Mouse (Mus musculus) megakaryocyte, adult 5-6 weeks (primary cell): Measurements from ENCODE around the gene Vax2. TPM values are rescaled to one million over a fixed set of nuclear protein-coding genes. Genes with fewer than 3 reads are reported as not detected.

Experiments
- ATAC-seq: 2 replicates; pipeline ENCODE4 v1.8.0; 2016; ENCODE audit warnings: mild to moderate bottlenecking, inconsistent platforms; ENCODE audit not compliant: poor library complexity, severe bottlenecking
- total RNA-seq, 2 experiments: library from RNA; stranded (forward) in 1 of 2; stranded (reverse) in 1 of 2; fragments of 153-499, 151-499 nt in 1 of 2; fragments of 221-1000, 200-1000 nt in 1 of 2; gene quantifications; 2 replicates each; pipeline versions ENCODE4 v1.2.3 to v1.2.4; 2015 to 2017

The Vax2 gene
- total RNA-seq, 2 experiments from 2014 or later, result not detected

DNA sequence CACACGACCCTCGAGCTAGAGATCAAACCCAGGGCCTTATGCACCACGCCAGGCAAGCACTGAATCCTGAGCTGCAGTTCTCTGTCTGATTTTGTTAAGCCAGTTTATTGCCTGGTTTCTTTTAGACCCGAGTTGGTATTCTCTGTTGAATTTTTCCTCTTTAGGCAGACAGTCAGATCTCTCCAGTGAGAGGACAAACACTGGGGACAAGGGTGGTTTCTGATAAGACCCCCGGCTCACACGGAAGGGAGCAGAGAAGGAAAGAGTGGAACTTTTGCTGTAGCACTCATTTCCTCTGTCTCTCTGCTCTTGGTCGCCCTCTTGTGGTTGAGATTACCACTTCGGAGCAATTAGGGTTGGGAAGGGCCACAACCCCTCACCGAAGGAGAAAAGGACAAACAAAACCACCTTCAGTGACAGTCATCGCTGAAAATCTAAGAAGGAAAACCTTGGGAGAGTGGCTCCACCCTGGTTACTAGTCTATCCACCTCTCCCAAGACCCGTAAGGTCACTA, 39.2 kb downstream of the Vax2 start:
- ATAC-seq, result peak; percentile 71

DNA sequence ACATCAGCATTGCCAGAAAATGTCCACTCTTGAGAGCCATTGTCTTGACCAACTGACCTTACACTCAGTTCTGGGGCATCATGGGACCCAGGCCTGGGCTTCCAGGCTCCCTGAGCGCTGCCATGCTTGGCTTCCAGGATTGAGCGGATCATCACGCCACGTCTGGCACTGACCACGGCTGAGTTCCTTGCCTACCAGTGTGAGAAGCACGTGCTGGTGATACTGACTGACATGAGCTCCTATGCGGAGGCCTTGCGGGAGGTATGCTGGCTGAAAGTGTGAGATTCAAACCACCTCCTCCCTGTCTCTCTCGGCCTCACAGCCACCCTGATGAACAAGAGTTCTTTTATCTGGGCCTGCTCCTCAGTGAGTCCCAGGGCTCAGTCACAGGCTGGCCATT, 45.0 kb downstream of the Vax2 start:
- ATAC-seq, result no peak

DNA sequence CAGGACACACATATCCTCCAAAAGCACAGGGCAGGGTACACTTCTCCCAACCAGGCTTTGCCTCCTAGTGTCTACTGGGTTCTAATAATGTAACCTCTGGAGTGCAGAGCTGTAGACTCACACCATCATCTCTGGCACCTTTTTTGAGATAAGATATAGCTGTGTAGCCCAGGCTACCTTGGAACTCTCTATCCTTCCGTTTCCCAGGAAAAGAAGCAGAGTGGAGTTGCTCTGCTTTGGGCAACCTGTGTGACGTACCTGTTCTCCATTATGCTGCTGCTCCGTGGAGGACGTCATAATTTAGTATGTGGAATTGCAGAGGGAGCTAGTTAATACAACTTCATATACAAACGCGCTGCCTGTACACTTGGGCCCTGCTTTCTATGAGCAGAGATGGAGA, 51.3 kb downstream of the Vax2 start, which contains the start of gene Ankrd53:
TSS of gene Ankrd53 (plus strand) at position 301 of the 400 bp plus-strand sequence.
- no peak for ATAC-seq

DNA sequence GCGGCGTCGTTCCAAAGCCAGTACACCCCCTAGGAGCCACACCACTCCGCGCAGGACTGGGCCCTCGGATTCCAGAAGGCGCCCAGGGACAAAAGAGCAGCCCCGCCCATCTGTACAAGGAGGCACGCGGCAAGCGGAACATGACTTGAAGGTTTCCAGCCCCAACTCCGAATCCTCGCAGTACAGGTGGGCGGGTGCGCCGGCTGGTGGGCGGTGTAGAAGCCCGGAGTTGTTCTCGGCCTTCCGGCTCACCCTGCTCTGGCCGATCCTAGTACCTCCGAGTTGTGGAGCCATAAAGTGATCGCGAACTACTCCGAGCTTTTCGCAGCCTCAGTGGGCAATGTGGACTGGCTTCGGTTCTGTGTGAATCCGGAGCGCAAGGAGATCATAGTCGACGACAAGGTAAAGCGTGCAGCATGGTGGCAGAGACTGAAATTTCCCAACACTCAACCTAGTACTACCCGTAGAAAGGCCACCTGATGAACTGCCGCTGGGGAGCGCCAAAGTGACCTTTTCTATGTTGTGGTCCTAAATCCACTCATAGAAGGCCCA, 51.9 kb downstream of the Vax2 start:
- ATAC-seq, result peak; percentile 49

DNA sequence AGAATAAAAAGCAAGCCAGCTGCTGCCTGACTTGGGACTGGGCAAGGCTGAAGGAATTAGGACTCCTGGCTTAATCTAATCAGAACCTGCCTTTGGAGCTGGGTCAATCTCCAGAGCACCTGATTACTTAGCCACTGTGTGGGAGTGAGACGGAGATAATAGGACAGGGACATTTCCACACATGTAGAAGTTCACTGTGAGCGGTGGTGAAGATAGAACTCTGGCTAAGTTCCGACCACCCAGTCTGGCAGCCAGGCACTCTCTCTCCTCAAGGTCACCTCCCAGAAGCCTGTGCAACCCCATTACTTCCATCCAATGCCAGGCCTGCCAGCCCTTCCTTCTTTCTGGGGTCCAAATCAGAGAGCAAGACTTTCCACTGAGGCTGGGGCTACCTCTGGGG, 55.9 kb downstream of the Vax2 start:
- ATAC-seq, result no peak

DNA sequence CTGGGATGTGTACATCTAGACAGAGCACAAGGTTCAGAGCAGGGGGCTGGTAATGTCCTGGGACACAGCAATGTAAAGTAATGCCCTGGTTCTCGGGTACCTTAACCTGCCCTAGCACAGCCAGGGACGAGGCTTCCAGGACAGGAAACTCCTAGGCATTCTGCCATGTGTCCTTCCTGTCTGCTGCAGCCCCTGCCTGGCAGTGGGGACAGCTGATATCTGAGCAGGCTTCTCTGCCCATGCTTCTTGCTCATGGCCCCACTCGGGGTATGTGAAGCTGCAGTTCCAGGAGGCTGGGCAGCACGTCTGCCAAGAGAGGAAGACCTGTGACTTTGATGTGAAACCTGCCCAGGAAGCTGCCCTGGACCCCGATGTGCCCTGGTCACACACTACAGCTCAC, 57.4 kb downstream of the Vax2 start:
- ATAC-seq, result no peak

DNA sequence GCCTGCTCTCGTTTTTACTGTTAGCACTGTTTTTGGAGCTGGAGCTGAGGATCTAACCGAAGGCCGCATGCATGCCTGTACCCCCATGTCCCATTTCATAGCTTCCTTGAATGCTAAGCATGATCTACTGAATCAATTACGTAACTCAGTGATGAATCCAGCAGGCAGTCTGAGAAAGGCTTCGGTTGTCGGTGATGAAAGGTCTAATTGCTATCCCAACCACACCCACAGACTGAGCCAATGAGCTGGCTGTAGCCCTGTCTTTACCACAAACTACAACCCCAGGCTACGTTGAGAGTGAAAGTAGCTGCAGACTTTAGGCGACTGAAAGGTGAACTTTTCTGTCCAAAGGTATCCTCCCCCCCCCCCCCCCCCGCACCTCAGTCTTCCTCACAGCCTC, 63.1 kb downstream of the Vax2 start:
- peak; percentile 45 for ATAC-seq

DNA sequence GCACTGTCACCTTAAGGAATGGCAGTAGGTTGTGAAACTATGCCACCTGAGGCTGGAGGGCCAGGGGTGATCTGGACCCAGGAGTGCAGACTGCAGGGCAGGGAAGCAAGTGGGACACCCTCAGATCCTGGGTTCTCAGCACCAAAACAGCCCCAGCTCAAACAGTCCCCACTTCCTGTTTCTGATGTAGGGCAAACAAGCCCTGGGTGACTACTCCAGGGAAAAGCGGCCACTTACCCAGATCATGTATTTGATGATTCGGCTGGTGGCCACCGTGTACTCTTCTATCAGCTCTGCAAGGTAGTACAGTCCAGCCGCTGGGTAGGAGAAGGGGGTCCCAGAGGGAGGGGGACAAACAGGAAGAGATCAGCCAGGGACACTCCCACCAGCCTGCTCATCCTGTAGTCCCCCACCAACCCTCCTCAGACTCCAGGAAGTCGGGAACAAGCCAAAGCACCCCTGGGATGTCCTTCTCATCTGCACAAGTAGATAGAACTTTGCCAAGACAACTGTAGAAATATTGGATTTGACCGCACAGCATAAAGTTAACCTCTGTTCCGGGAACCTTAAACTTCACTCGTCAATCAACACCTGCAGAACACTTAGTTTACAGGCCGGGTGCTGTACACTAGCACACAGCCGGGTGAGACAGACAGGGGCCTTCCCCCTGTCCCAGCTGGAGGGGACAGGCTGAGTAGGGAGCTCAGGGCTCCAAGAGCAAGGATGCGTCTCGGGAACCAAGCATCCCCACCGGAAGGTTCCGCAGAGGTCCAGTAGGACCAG, 63.9 kb downstream of the Vax2 start:
- peak; percentile 28; the same call in 1 of the 2 replicates for ATAC-seq

DNA sequence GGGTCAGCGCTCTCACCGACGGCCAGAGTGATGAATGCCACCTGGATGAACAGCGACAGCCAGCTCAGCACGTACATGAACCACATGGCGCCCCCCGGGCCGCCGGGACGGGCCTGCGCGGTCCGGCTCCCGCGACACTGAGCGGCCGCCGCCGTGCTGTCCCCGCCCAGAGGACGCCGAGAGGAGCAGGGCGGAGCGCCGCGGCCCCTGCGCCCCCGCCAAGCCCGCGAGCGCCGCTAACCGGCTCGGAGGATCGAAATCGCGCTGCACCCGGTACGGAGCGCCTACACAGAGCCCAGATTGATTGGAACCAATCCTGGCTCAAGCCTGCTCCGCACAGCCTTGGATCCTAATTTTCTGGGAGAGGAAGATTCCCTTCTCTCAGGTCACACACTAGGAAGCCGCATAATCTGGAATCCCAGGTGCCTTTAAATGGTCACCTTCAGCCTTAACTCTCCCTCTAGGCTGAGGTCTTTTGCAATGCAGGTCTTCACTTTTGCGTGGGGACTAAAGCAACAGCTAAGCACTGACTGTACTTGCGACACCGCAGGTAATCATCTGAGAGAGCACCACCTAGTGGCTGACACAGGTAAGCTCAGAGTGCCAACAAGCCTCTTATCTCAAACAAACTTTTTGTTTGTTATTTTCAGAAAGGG, 64.7 kb downstream of the Vax2 start, which contains the start of gene Tex261:
TSS of gene Tex261 (minus strand) at position 176 of the 656 bp plus-strand sequence.
- ATAC-seq, result peak; percentile 81

DNA sequence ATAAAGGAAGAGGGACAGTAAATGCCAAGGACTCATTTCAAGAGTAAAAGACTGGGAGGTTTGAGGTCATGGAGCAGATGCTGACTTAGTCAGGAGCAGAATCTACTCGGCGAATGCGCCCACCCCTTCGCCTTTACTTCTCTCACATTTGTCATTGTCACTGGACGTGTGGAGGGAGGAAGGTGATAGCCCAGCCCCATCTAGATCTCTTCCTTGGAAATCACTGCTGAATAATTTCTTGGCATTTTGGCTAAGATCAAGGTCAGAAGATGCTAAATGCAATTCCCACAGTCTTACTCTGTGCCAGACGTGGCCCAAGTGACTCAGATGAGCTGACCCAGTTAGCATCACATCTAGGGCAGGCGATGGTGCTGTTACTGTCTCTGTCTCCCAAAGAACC, 67.2 kb downstream of the Vax2 start:
- no peak for ATAC-seq

DNA sequence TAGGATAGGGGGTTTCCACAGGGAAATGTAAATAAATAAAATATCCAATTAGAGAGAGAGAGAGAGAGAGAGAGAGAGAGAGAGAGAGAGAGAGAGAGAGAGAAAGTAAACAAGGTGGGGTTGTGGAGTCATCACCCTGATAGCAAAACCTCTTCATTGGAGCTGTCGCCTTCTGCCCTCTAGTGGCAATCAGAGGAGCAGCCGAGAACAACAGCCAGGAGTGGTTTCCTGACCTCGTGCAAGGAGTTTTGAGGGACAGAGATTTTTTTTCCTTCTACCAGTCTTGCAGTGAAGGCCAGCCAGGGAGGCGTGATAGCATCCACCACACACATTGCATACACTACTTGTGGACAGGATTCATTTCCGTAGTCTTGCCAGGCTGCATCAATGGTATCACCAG, 68.0 kb downstream of the Vax2 start:
- peak; percentile 48 for ATAC-seq

DNA sequence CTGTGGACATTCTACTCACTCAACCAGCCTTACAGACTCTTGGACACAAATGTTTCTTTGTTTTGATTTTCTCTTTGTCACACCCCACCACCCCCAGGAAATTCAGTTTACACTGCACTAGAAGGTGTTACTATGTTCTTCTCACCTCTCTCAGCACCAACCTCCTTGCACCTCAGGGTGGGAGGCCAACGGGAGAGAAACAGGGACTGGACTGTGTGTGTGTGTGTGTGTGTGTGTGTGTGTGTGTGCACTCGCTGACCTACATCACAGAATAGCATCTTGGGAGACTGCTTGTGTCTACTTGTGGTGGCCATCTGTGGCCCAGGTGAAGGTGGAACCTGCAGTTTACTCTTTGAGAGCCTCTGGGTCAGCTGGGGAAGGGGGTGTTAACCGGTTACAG, 75.4 kb downstream of the Vax2 start:
- peak; percentile 41 for ATAC-seq

Other genes starting within 250 kb of the Vax2 start
- gene Dguok, start 204.3 kb upstream of the Vax2 start, total RNA-seq (2015), result 39.1 and 55.5 TPM in 2 replicates
- 33.3 and 34.4 TPM in 2 replicates for gene Dguok, start 204.3 kb upstream of the Vax2 start, total RNA-seq (2017)
- gene Actg2, start 175.0 kb upstream of the Vax2 start, total RNA-seq (2015), result not detected in 2 replicates
- gene Actg2, start 175.0 kb upstream of the Vax2 start, total RNA-seq (2017), result not detected in 2 replicates
- gene Stambp, start 138.5 kb upstream of the Vax2 start, total RNA-seq (2015), result 46.6 and 48.9 TPM in 2 replicates
- gene Stambp, start 138.5 kb upstream of the Vax2 start, total RNA-seq (2017), result 9.0 and 18.0 TPM in 2 replicates
- gene Clec4f, start 55.1 kb upstream of the Vax2 start, total RNA-seq (2015), result not detected in 2 replicates
- gene Clec4f, start 55.1 kb upstream of the Vax2 start, total RNA-seq (2017), result not detected in 2 replicates
- gene Cd207, start 33.4 kb upstream of the Vax2 start, total RNA-seq (2015), result not detected in 2 replicates
- gene Cd207, start 33.4 kb upstream of the Vax2 start, total RNA-seq (2017), result not detected in 2 replicates
- not detected in 2 replicates for gene Atp6v1b1, start 31.7 kb downstream of the Vax2 start, total RNA-seq (2015)
- gene Atp6v1b1, start 31.7 kb downstream of the Vax2 start, total RNA-seq (2017), result not detected in 2 replicates
- not detected in 2 replicates for gene Ankrd53, start 51.4 kb downstream of the Vax2 start, total RNA-seq (2015)
- not detected in 2 replicates for gene Ankrd53, start 51.4 kb downstream of the Vax2 start, total RNA-seq (2017)
- 58.9 and 59.1 TPM in 2 replicates for gene Tex261, start 64.5 kb downstream of the Vax2 start, total RNA-seq (2015)
- 38.2 and 44.0 TPM in 2 replicates for gene Tex261, start 64.5 kb downstream of the Vax2 start, total RNA-seq (2017)
- 31.7 and 34.7 TPM in 2 replicates for gene Nagk, start 83.7 kb downstream of the Vax2 start, total RNA-seq (2015)
- gene Nagk, start 83.7 kb downstream of the Vax2 start, total RNA-seq (2017), result 24.5 and 28.3 TPM in 2 replicates
- gene Paip2b, start 120.5 kb downstream of the Vax2 start, total RNA-seq (2015), result 4.5 and 4.8 TPM in 2 replicates
- gene Paip2b, start 120.5 kb downstream of the Vax2 start, total RNA-seq (2017), result 6.5 and 7.4 TPM in 2 replicates
- 173 and 186 TPM in 2 replicates for gene Zfp638, start 155.8 kb downstream of the Vax2 start, total RNA-seq (2015)
- 175 and 190 TPM in 2 replicates for gene Zfp638, start 155.8 kb downstream of the Vax2 start, total RNA-seq (2017)